In genomic region chr16:32915292-32916068, GRCm38 (mm10) we compare ENCODE assay signal across 7 mouse cellular contexts. TPM values are rescaled to one million over a fixed set of nuclear protein-coding genes. Genes with fewer than 3 reads are reported as not detected.
DNase-seq lines count a peak whose midpoint lies in the region; ATAC-seq lines count a peak whose summit lies in the region.

No protein-coding gene starts in this region.

- H3K4me2 ChIP-seq in liver, embryonic 12.5 days = peak overlapping the region; percentile 86

- peaks cover 17% of the 10 kb centered on the region for H3K4me1 ChIP-seq in forebrain, embryonic 10.5 days
- H3K4me1 ChIP-seq in liver, embryonic 12.5 days = peaks cover 36% of the 10 kb centered on the region

- H3K9ac ChIP-seq in liver, embryonic 12.5 days = peak overlapping the region; percentile 94

- no peak for ATAC-seq in liver, embryonic 12.5 days

- no peaks in the 10 kb centered on the region for H3K9me3 ChIP-seq in forebrain, embryonic 10.5 days
- H3K9me3 ChIP-seq in liver, embryonic 12.5 days (replicated peaks) = no peaks in the 10 kb centered on the region

- H3K27ac ChIP-seq in forebrain, embryonic 10.5 days = no peak overlapping the region
- H3K27ac ChIP-seq in liver, embryonic 12.5 days = no peak overlapping the region

- WGBS in forebrain, embryonic 10.5 days = 81% methylated on average over 9 of the region's 9 CpGs
- 66% methylated on average over 9 of the region's 9 CpGs for WGBS in liver, embryonic 12.5 days (ENCODE audit: insufficient replicate concordance)

- peak overlapping the region; percentile 99 for H3K4me3 ChIP-seq in forebrain, embryonic 10.5 days
- peak overlapping the region; percentile 84 for H3K4me3 ChIP-seq in liver, embryonic 12.5 days

- DNase-seq in 3134 (ENCODE audit: extremely low read depth, insufficient read length, low spot score) = peak; percentile 25
- peak; percentile 65 for DNase-seq in 416B (ENCODE audit: low read depth)
- DNase-seq in forebrain, embryonic 10.5 days (ENCODE audit: extremely low spot score, low spot score) = no peak
- no peak for DNase-seq in thymus, postnatal 25 days
- DNase-seq in right cerebral cortex, postnatal 14 days = no peak
- DNase-seq in adrenal gland, adult 2 months = no peak

- peaks cover 18% of the 10 kb centered on the region for H3K36me3 ChIP-seq in forebrain, embryonic 10.5 days (replicated peaks)
- H3K36me3 ChIP-seq in liver, embryonic 12.5 days = peaks cover 11% of the 10 kb centered on the region

- no peaks in the 10 kb centered on the region for H3K27me3 ChIP-seq in forebrain, embryonic 10.5 days (ENCODE audit: poor library complexity, severe bottlenecking)
- H3K27me3 ChIP-seq in liver, embryonic 12.5 days (replicated peaks) = no peaks in the 10 kb centered on the region

RNA-seq across cellular contexts. Expression of gene Lrch3, which starts 1.6 kb away (rescaled TPM):
- polyA plus RNA-seq in forebrain, embryonic 10.5 days (2016; fragmentation: Nextera tagmentation; extraction: Ambion mirVana) = 29.4 and 33.9 TPM in 2 replicates
- 9.9 and 10.1 TPM in 2 replicates for polyA plus RNA-seq in liver, embryonic 12.5 days (2016; fragmentation: Nextera tagmentation; extraction: Ambion mirVana)
- 10 to 100 TPM; 31.3 to 37.6 TPM for total RNA-seq in adrenal gland, adult 2 months (2021)
- 14.9 and 17.8 TPM in 2 replicates for polyA plus RNA-seq in adrenal gland, adult 2 months (2012; rRNA removed)

RNA-seq across cellular contexts. Expression of gene Rubcn, which starts 37.9 kb away (rescaled TPM):
- polyA plus RNA-seq in forebrain, embryonic 10.5 days (2016; fragmentation: Nextera tagmentation; extraction: Ambion mirVana) = 18.0 and 19.9 TPM in 2 replicates
- 7.3 and 7.7 TPM in 2 replicates for polyA plus RNA-seq in liver, embryonic 12.5 days (2016; fragmentation: Nextera tagmentation; extraction: Ambion mirVana)
- 10 to 100 TPM; 23.7 to 32.4 TPM for total RNA-seq in adrenal gland, adult 2 months (2021)
- 31.1 TPM in 2 replicates for polyA plus RNA-seq in adrenal gland, adult 2 months (2012; rRNA removed)

RNA-seq across cellular contexts. Expression of gene Fyttd1, which starts 38.2 kb away (rescaled TPM):
- polyA plus RNA-seq in forebrain, embryonic 10.5 days (2016; fragmentation: Nextera tagmentation; extraction: Ambion mirVana) = 99.0 and 101 TPM in 2 replicates
- polyA plus RNA-seq in liver, embryonic 12.5 days (2016; fragmentation: Nextera tagmentation; extraction: Ambion mirVana) = 45.7 and 50.7 TPM in 2 replicates
- total RNA-seq in adrenal gland, adult 2 months (2021) = 100 to 1,000 TPM; 102 to 133 TPM
- polyA plus RNA-seq in adrenal gland, adult 2 months (2012; rRNA removed) = 2.7 and 2.9 TPM in 2 replicates

Comparison
In these comparisons a context has a peak if more than half of its experiments do, and no peak if none do; other contexts are left out.
1. DNase-seq: peak in 3134 (single experiment) and 416B (single experiment); none in forebrain, embryonic 10.5 days (single experiment), thymus, postnatal 25 days (single experiment), right cerebral cortex, postnatal 14 days (single experiment) and adrenal gland, adult 2 months (single experiment).
2. RNA of gene Fyttd1, which starts 38.2 kb away (polyA plus RNA-seq): 99.0 to 101 TPM in forebrain, embryonic 10.5 days and 45.7 to 50.7 TPM in liver, embryonic 12.5 days; 2.7 to 2.9 TPM in adrenal gland, adult 2 months; every median in the first group is over 10 times any median in the second.